Mouse (Mus musculus) urinary bladder, postnatal 14 days (tissue): ENCODE results near the gene Otx2.
"Not testable (repeated sequence)": the region's sequence is repeated elsewhere in the genome, so short reads cannot be mapped to it uniquely, and the experiment has no call there.

Experiments used
- DNase-seq: peaks from one replicate; pipeline ENCODE4 v3.0.0; 2021; ENCODE audit warnings: low spot score

Otx2 gene

GRCm38 (mm10) chr14:48653676-48654510 is 19.7 kb downstream of the Otx2 start:
- no peak for DNase-seq

- no peak for DNase-seq
Observed at GRCm38 (mm10) chr14:48653081-48653480, 20.5 kb downstream of the Otx2 start.

GRCm38 (mm10) chr14:48652256-48652655 is 21.4 kb downstream of the Otx2 start:
- DNase-seq: no peak

- no peak for DNase-seq
Observed at GRCm38 (mm10) chr14:48651471-48652211, 22.0 kb downstream of the Otx2 start.

GRCm38 (mm10) chr14:48641462-48642395 is 31.9 kb downstream of the Otx2 start:
- no peak for DNase-seq

GRCm38 (mm10) chr14:48633141-48633540 is 40.5 kb downstream of the Otx2 start:
- DNase-seq: no peak

- DNase-seq: no peak
Observed at GRCm38 (mm10) chr14:48632335-48632734, 41.3 kb downstream of the Otx2 start.

GRCm38 (mm10) chr14:48631486-48631885 is 42.1 kb downstream of the Otx2 start:
- no peak for DNase-seq

- no peak for DNase-seq
Observed at GRCm38 (mm10) chr14:48629404-48629803, 44.2 kb downstream of the Otx2 start.

GRCm38 (mm10) chr14:48626271-48626670 is 47.3 kb downstream of the Otx2 start:
- DNase-seq: no peak

GRCm38 (mm10) chr14:48625331-48625694 is 48.3 kb downstream of the Otx2 start:
- DNase-seq: no peak

- DNase-seq: no peak
Observed at GRCm38 (mm10) chr14:48624596-48625330, 48.9 kb downstream of the Otx2 start.

GRCm38 (mm10) chr14:48622726-48623125 is 50.9 kb downstream of the Otx2 start:
- DNase-seq: not testable (repeated sequence)

GRCm38 (mm10) chr14:48616361-48616760 is 57.3 kb downstream of the Otx2 start:
- DNase-seq: no peak

- DNase-seq: no peak
Observed at GRCm38 (mm10) chr14:48608641-48609310, 64.8 kb downstream of the Otx2 start.
